Mouse (Mus musculus): Measurements from ENCODE around the gene Snca.

GRCm38 (mm10) chr6:60786955-60787354 is 42.7 kb downstream of the Snca start:
- TF ChIP-seq CTCF (IDR thresholded peaks at IDR 0.05; ENCODE audit: insufficient read depth, low read depth, low read length), result no peak
- TF ChIP-seq POLR2A (IDR thresholded peaks at IDR 0.05; ENCODE audit: insufficient read depth, low read depth, low read length), result no peak

Measured in olfactory bulb, adult 2 months (tissue).